Mouse (Mus musculus) adrenal gland (tissue): ENCODE measurements around the gene Rilp.

Experiments
- intact Hi-C: fragments of 180-260 bp; cut with DNase I; formaldehyde crosslinking; loops from one replicate; pipeline ENCODE4 v1.15.1; 2025
- long read RNA-seq, 2 experiments: library from polyadenylated mRNA; unstranded; transcript quantifications; one replicate each; pipeline ENCODE4 v2.0.0; 2020; ENCODE audit warnings: borderline replicate concordance in 1 of 2; ENCODE audit not compliant: insufficient replicate concordance in 1 of 2

Rilp gene
- long read RNA-seq, experiment 1, partial matches to known transcripts, result 1 of 3 reads
- long read RNA-seq, experiment 1, other reads (novel, unspliced or antisense), result 1 of 3 reads
- long read RNA-seq, experiment 2, partial matches to known transcripts, result 0 of 5 reads
- long read RNA-seq, experiment 2, other reads (novel, unspliced or antisense), result 3 of 5 reads

GRCm38 (mm10) chr11:75509741-75510626 is at the start of gene Rilp:
Gene Rilp (plus strand): TSS chr11:75510094.
- intact Hi-C loops, result loop anchor here (5.0 kb wide), 2 partner anchors 58 to 108 kb away; partner anchors contain the start of gene Wdr81

- intact Hi-C loops, result no loop called here
Measured at GRCm38 (mm10) chr11:75460103-75460843, 49.6 kb upstream of the Rilp start.

- intact Hi-C loops, result no loop called here
Measured at GRCm38 (mm10) chr11:75460844-75461742, 48.8 kb upstream of the Rilp start, which contains the start of gene Tlcd2. Gene Tlcd2 (plus strand): TSS chr11:75461715.

GRCm38 (mm10) chr11:75461743-75462252 is 48.1 kb upstream of the Rilp start:
- intact Hi-C loops, result no loop called here

GRCm38 (mm10) chr11:75462253-75462783 is 47.6 kb upstream of the Rilp start:
- intact Hi-C loops, result no loop called here

GRCm38 (mm10) chr11:75462865-75463336 is 47.0 kb upstream of the Rilp start:
- intact Hi-C loops, result no loop called here

- intact Hi-C loops, result no loop called here
Measured at GRCm38 (mm10) chr11:75463624-75464023, 46.3 kb upstream of the Rilp start.

GRCm38 (mm10) chr11:75464417-75464816 is 45.5 kb upstream of the Rilp start:
- intact Hi-C loops, result no loop called here

- intact Hi-C loops, result no loop called here
Measured at GRCm38 (mm10) chr11:75465051-75465450, 44.8 kb upstream of the Rilp start.

- intact Hi-C loops, result no loop called here
Measured at GRCm38 (mm10) chr11:75466731-75467505, 43.0 kb upstream of the Rilp start.

GRCm38 (mm10) chr11:75467512-75468215 is 42.2 kb upstream of the Rilp start:
- intact Hi-C loops, result no loop called here

GRCm38 (mm10) chr11:75468410-75468809 is 41.5 kb upstream of the Rilp start:
- intact Hi-C loops, result no loop called here

GRCm38 (mm10) chr11:75469261-75469660 is 40.6 kb upstream of the Rilp start:
- intact Hi-C loops, result no loop called here

GRCm38 (mm10) chr11:75470675-75471074 is 39.2 kb upstream of the Rilp start:
- intact Hi-C loops, result no loop called here

- intact Hi-C loops, result no loop called here
Measured at GRCm38 (mm10) chr11:75472469-75473081, 37.3 kb upstream of the Rilp start.

GRCm38 (mm10) chr11:75473376-75473775 is 36.5 kb upstream of the Rilp start:
- intact Hi-C loops, result no loop called here

- intact Hi-C loops, result no loop called here
Measured at GRCm38 (mm10) chr11:75486192-75486591, 23.7 kb upstream of the Rilp start.

- intact Hi-C loops, result no loop called here
Measured at GRCm38 (mm10) chr11:75486601-75487285, 23.2 kb upstream of the Rilp start, which contains the start of gene Prpf8. Gene Prpf8 (plus strand): TSS chr11:75486816.
